Mouse (Mus musculus) testis, adult 2 months (tissue): ENCODE results near the gene Gna15. TPM values are rescaled to one million over a fixed set of nuclear protein-coding genes. Genes with fewer than 3 reads are reported as not detected.

Experiments
- H3K27ac ChIP-seq: fragments of 200-500 bp; 2 replicates; pipeline ENCODE4 v1.5.1; 2012; ENCODE audit warnings: low read depth, low read length; ENCODE audit not compliant: control insufficient read depth, insufficient read depth
- H3K27me3 ChIP-seq: fragments of 200-500 bp; 2 replicates; pipeline ENCODE4 v1.6.1; 2012; ENCODE audit warnings: mild to moderate bottlenecking, low read length, moderate library complexity; ENCODE audit not compliant: control insufficient read depth, insufficient read depth
- H3K36me3 ChIP-seq: fragments of 200-500 bp; 2 replicates; pipeline ENCODE4 v1.6.1; 2012; ENCODE audit warnings: mild to moderate bottlenecking, low read length; ENCODE audit not compliant: control insufficient read depth, insufficient read depth
- H3K4me1 ChIP-seq: fragments of 200-500 bp; 2 replicates; pipeline ENCODE4 v1.6.1; 2012; ENCODE audit warnings: low read length; ENCODE audit not compliant: control insufficient read depth, insufficient read depth
- H3K4me3 ChIP-seq: fragments of 200-500 bp; 2 replicates; pipeline ENCODE4 v1.5.1; 2012; ENCODE audit warnings: low read depth, mild to moderate bottlenecking, low read length, moderate library complexity, mixed read lengths; ENCODE audit not compliant: control insufficient read depth
- CTCF ChIP-seq: fragments of 200-500 bp; IDR thresholded peaks from 2 replicates; pipeline ENCODE4 v1.5.1; 2012; ENCODE audit warnings: low read depth, mild to moderate bottlenecking, inconsistent platforms, low read length, moderate library complexity; ENCODE audit not compliant: control insufficient read depth, insufficient read depth, insufficient replicate concordance
- POLR2A ChIP-seq: fragments of 200-500 bp; IDR thresholded peaks from 2 replicates; pipeline ENCODE4 v1.6.1; 2012; ENCODE audit warnings: low read depth, mild to moderate bottlenecking, inconsistent platforms, low read length, moderate library complexity; ENCODE audit not compliant: control insufficient read depth
- polyA plus RNA-seq: library from polyadenylated mRNA; depleted of rRNA; stranded (reverse); fragments of >200 nt; gene quantifications from 2 replicates; pipeline ENCODE4 v1.2.3, GENCODE M21; 2012

The Gna15 gene
- polyA plus RNA-seq, 1 experiment: 1.0 TPM

DNA sequence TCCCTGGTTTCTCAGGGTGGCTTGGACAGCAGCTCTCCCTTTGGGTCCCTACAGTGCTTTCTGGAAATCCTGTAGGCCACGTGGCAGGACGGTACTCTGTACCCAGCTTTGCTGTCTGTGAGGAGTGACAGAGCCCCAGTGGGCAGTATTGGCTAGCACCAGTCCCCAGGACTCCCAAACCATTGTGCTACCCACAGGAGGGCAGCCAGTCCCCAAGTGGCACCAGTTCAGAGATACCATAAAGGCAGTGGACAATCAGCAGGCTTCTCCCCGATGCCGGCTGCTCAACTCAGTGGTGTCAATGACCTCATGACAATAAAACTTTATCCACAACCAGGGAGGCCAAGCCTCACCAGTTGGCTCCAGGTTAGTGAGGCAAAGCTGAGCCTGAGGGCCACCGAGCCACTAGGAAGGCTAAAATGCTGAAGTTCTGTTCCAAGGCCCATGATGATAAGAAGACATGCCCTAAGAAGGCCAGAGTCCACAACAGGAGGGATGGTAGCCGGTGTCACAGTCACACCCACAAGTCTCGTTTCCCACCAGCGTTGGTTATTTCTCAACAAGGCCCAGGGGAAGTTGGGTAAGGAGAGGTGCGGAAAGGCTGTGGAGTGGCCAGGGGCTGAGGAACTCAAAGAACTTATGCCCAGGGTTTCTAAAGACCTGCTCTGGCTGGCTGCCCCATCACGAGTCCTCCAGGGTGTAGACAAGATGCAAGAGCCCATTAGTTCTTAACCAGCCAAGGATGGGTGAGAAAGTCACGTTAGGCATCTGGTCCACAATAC is 29.6 kb downstream of the Gna15 start:
- Histone ChIP-seq H3K4me1 (peaks cover 10% of the 10 kb centered on the region), H3K27me3 (no peaks in the 10 kb centered on the region), H3K36me3 (no peaks in the 10 kb centered on the region; the same call in 1 of the 2 replicates), H3K27ac (no peak overlapping the region), H3K4me3 (no peak overlapping the region)
- TF ChIP-seq CTCF (no peak), POLR2A (no peak)

DNA sequence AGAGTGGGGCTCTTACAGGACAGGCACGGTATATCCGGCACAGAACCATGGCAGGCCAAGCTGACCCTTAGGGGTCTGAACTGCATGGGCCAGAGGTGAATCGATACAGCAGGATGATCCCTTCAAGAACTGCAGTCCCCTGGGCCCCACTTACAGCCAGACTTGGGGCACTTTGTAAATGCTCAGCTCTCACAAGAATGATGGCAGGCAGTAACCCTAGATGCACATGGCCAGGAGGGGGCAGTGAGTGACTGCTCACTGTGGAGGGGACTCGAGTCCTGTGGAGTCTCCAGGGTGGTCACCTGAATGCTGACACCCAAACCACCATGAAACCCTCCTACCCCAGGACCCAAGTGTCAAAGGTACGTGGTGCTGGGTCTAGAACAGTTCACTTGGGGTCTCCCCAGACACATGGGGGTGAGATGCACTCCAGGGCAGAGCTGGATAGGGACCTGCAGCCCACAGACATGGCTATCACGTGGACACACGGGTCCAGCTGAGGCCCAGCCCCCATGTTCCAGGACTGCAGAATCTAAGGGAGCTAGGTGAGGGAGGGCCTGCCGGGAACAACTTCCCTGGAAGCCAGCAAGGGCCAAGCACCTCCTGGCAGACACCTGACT is 30.3 kb downstream of the Gna15 start:
- no peaks in the 10 kb centered on the region; the same call in 1 of the 2 replicates for H3K36me3 ChIP-seq

DNA sequence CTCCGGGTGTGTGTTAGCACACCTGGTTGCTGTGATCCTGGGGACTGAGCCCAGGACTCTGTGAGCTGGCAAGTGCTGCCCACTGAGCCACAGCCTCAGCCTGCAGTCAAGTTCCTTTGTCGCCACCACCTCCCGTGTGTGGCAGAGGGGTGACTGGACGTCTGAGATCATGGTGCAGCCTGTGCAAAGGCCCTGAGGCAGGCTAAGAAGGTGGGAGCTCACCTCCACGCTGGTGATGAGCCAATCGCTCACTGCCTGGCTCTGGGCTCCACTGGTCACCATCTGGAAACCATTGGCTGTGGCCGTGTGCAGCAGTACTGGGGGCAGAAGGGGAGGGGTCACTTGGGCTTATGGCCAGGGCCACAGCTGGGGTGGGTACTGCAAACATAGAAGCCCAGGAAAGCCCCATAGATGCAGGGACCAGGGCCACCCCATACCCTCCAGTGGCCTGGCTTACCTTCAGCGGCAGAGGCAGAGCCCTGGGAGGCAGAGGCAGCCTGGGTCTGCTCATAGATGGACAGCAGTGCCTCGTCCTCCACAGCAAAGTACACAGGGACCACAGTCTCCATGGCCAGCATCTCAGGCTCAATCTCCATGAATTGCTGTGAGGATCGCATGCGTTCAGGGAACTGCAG is 31.3 kb downstream of the Gna15 start:
- Histone ChIP-seq H3K27ac (no peak overlapping the region), H3K4me3 (no peak overlapping the region), H3K27me3 (no peaks in the 10 kb centered on the region), H3K4me1 (peaks cover 10% of the 10 kb centered on the region), H3K36me3 (no peaks in the 10 kb centered on the region; the same call in 1 of the 2 replicates)
- TF ChIP-seq CTCF: no peak
- no peak for TF ChIP-seq POLR2A

More for the DNA sequence above, 30.3 kb downstream of the Gna15 start:
- H3K27ac ChIP-seq: no peak overlapping the region
- peaks cover 10% of the 10 kb centered on the region for H3K4me1 ChIP-seq
- TF ChIP-seq POLR2A (no peak), CTCF (no peak)
- H3K27me3 ChIP-seq: no peaks in the 10 kb centered on the region
- H3K4me3 ChIP-seq: no peak overlapping the region

DNA sequence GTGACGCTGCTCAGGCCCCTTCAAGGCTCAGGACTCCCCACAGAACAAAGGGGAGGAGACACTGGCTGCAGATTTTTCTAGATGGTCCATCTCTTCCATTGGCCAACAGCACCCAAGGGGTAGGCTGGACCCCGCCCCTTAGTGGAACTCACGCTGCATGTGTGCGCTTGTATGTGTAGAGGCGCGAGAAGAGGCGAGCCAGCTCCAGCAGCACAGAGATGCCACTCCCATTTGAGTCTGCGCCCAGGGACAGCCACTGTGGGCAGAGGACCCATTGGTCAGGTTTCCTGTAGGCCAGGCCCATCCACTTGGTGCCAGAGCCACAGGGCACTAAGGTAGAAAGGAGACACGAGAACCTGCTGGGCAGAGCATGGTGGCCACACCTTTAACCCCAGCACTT is 33.0 kb downstream of the Gna15 start:
- H3K36me3 ChIP-seq: no peaks in the 10 kb centered on the region; the same call in 1 of the 2 replicates

DNA sequence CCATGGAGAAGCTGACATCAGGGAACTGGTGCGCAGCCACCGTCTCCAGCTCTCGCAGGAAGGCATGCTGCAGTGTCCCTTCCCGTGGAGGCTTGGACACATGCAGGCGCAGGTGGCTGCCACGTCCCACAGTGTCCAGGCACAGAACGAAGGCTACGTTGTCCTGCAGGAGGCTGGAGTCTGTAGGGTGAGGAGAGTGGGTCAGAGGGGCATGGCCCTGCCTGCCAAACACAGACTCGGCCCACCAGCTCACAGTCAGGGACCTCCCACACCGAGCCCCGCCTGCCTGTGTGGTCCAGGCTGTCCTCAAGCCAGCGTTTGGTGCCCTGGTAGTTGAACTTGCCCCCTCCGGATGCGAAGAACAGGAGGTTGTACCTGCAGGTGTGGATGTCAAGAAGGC is 34.1 kb downstream of the Gna15 start:
- no peak overlapping the region for H3K27ac ChIP-seq
- TF ChIP-seq CTCF: no peak
- no peak for TF ChIP-seq POLR2A
- H3K36me3 ChIP-seq: no peaks in the 10 kb centered on the region; the same call in 1 of the 2 replicates
- H3K27me3 ChIP-seq: no peaks in the 10 kb centered on the region
- peaks cover under 1% of the 10 kb centered on the region for H3K4me1 ChIP-seq
- no peak overlapping the region for H3K4me3 ChIP-seq

More for the DNA sequence above, 33.0 kb downstream of the Gna15 start:
- Histone ChIP-seq H3K4me3 (no peak overlapping the region), H3K4me1 (peaks cover 10% of the 10 kb centered on the region), H3K27ac (no peak overlapping the region), H3K27me3 (no peaks in the 10 kb centered on the region)
- TF ChIP-seq POLR2A (no peak), CTCF (no peak)

DNA sequence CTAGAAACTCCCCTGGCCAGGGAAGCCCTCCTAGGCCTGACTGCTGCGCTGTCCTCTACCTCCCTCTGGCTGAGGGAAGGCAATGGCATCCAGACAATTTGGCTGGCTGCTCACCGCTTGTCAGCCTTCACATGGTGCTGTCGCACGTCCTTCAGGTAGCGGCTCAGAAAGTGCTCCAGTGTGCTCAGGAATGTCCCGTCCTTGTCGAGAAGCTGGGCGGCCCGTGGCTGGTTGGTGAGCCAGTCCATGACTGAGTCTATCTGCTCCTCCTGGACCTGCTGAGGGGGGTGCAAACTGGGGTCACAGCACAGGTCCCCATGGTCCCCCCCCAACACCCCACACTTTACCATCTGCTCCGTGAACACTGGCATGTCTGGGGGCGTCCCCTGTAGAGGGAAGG is 35.9 kb downstream of the Gna15 start:
- peaks cover 5% of the 10 kb centered on the region; the same call in 1 of the 2 replicates for H3K4me1 ChIP-seq
- H3K27me3 ChIP-seq: no peaks in the 10 kb centered on the region
- H3K27ac ChIP-seq: no peak overlapping the region
- no peak for TF ChIP-seq POLR2A
- no peak for TF ChIP-seq CTCF
- no peak overlapping the region for H3K4me3 ChIP-seq
- no peaks in the 10 kb centered on the region; the same call in 1 of the 2 replicates for H3K36me3 ChIP-seq

DNA sequence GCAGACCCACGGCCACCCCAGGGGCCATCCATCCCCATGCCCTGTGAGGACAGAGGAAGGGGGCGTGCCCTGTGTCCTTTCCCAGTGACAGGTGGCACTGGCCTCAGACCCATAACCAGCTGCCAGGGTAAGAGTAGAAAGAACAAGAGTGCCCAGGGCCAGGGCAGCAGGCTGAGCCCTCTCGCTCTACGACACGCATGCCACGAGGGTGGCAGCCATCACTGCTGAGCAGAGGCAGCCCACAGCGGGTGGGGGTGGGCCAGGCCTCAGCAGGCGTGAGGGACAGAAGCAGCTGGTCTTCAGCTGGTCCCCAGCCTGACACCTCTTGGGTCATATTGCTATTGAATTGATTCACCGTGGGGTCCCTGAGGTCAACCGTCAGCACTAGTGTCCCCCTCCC is 37.5 kb downstream of the Gna15 start:
- H3K4me1 ChIP-seq: peaks cover 13% of the 10 kb centered on the region
- no peaks in the 10 kb centered on the region; the same call in 1 of the 2 replicates for H3K27me3 ChIP-seq
- H3K4me3 ChIP-seq: no peak overlapping the region
- no peaks in the 10 kb centered on the region; the same call in 1 of the 2 replicates for H3K36me3 ChIP-seq
- no peak overlapping the region for H3K27ac ChIP-seq
- no peak for TF ChIP-seq CTCF
- TF ChIP-seq POLR2A: no peak
